Mouse (Mus musculus): Measurements from ENCODE around the gene Lrrtm1.

DNA sequence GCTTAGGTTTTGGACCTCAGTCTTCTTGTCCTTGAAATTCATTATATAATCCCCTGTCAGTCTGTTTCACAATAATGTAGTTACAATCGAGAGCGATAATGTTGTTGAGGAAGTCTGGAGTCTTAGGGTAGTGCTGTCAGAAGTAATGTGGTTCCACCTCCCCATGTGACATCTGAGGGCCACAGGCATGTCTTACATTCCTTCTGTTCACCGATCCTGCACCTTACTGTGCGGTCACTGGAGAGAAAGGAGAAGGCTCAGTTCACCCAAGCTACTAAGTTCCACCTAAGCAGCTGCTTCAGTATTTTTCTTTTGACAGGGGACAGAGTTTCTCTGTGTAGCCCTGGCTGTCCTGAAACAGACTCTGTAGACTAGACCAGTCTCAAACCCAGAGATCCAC lies 13.9 kb downstream of the Lrrtm1 start:
- no peak for TF ChIP-seq CTCF (IDR thresholded peaks at IDR 0.05; ENCODE audit: control insufficient read depth, insufficient read depth, low read length)
- TF ChIP-seq POLR2A (IDR thresholded peaks at IDR 0.05; ENCODE audit: borderline replicate concordance, control insufficient read depth, low read depth, low read length) = no peak

All from bone marrow, adult 2 months (tissue).